Mouse (Mus musculus) heart, postnatal 10 days (tissue): ENCODE results near the gene Olfr291. TPM values are rescaled to one million over a fixed set of nuclear protein-coding genes. Genes with fewer than 3 reads are reported as not detected.

Source experiments
- DNase-seq, 2 experiments: peaks; one replicate each; pipeline ENCODE4 v3.0.0; 2021
- intact Hi-C: fragments of 180-260 bp; cut with DNase I; formaldehyde crosslinking; loops from one replicate; pipeline ENCODE4 v1.15.1; 2025
- total RNA-seq, 2 experiments: library from RNA; stranded (reverse); gene quantifications; 2 replicates each; pipeline ENCODE4 v1.2.3; 2021

The Olfr291 gene
- total RNA-seq = not detected

DNA sequence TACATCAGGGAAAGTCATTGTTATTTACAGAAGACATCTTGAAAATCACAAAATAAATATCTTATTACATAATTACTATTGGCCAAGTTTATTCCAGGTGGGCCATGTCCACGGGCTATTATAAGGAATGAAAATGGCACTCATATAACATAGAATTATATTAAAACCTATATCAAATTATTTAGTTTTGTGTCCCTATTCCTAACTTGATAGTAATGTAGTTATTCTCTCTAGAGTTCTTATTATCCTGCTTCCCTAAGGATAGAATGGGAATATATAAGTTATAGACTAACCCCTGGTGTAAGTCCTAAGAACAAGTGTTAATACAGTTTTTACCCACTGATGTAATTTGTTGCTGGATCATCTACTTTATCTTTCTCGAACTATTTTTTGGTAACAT, at the start of gene Olfr291:
Gene Olfr291 (plus strand): TSS at position 301 of the 400 bp plus-strand sequence.
- intact Hi-C loops = no loop called here
- DNase-seq = no peak

GRCm38 (mm10) chr7:84805224-84805623, 48.1 kb upstream of the Olfr291 start:
- intact Hi-C loops = no loop called here
- peak; percentile 2 to 30 for DNase-seq

- intact Hi-C loops = no loop called here
- DNase-seq = no peak
These were observed 47.2 kb upstream of the Olfr291 start for GRCm38 (mm10) chr7:84806159-84806558.

GRCm38 (mm10) chr7:84884530-84884929, 31.2 kb downstream of the Olfr291 start:
- intact Hi-C loops = no loop called here
- no peak for DNase-seq

Other genes with a start within 250 kb of the Olfr291 start
- 1 to 10 TPM; 6.0 to 7.3 TPM for gene Fah, start 246.8 kb upstream of the Olfr291 start, total RNA-seq
- 100 to 1,000 TPM in 1 of 2 experiments, 10 to 100 TPM in 1; 97.7 to 103 TPM for gene Zfand6, start 163.6 kb upstream of the Olfr291 start, total RNA-seq
- gene Vmn2r65, start 110.6 kb downstream of the Olfr291 start, total RNA-seq = not detected
- not detected for gene Vmn2r66, start 158.7 kb downstream of the Olfr291 start, total RNA-seq